Mouse (Mus musculus): ENCODE results near the gene Itga10.

DNA sequence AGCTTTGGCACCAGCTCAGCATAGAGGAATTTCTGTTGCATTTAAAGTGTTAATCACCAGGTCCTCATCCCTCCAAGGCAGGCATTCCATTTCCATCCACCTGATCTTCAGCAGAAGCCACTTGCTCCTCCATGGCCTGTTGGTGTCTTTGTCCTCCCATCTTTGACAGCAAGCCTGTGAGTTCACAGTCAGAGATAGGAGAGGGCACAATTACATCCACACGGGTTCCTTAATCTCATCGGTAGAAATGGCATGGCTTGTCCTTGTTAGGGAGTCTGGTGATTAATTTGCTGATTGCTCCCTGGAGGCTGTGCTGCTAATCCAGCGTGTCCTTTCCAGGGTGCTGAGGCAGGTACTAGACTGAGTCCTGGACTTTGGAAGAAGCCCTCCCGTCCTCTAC lies 28.1 kb downstream of the Itga10 start:
- TF ChIP-seq CTCF (IDR thresholded peaks at IDR 0.05; ENCODE audit: borderline replicate concordance, insufficient read depth, low read length) (no peak), POLR2A (IDR thresholded peaks at IDR 0.05; ENCODE audit: low read depth, low read length) (no peak)
